Mouse (Mus musculus): Measurements from ENCODE around the gene Hist2h3b.

The Hist2h3b gene

GRCm38 (mm10) chr3:96293787-96294186 is 25.3 kb downstream of the Hist2h3b start, which contains the start of gene Fcgr1:
TSS of gene Fcgr1 (minus strand) at chr3:96293969.
- DNase-seq (ENCODE audit: low read depth, low spot score): no peak

DNA sequence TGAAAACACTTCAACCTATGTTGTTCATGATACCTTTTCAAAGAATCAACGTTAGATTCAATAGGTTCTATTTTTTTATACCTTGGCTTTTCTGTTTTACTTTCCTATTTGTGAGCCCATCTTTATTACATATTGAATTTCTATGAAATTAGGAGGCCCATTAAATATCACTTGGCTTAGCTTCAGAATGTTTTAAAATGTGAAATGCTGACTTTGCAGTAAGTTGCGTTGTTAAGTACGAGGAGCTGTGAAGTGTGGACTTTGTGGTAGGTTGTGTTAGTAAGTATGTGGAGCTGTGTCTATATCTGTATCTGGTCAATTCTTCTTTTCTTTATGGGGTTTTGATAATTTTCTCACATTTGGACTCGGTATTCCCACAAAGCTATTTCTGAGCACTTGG is 29.9 kb downstream of the Hist2h3b start:
- DNase-seq (ENCODE audit: low read depth, low spot score): no peak

GRCm38 (mm10) chr3:96299562-96299961 is 31.1 kb downstream of the Hist2h3b start:
- no peak for DNase-seq (ENCODE audit: low read depth, low spot score)

- DNase-seq (ENCODE audit: low read depth, low spot score): no peak
These were observed 32.5 kb downstream of the Hist2h3b start for GRCm38 (mm10) chr3:96300706-96301529.

- no peak for DNase-seq (ENCODE audit: low read depth, low spot score)
These were observed 33.6 kb downstream of the Hist2h3b start for GRCm38 (mm10) chr3:96302076-96302475.

DNA sequence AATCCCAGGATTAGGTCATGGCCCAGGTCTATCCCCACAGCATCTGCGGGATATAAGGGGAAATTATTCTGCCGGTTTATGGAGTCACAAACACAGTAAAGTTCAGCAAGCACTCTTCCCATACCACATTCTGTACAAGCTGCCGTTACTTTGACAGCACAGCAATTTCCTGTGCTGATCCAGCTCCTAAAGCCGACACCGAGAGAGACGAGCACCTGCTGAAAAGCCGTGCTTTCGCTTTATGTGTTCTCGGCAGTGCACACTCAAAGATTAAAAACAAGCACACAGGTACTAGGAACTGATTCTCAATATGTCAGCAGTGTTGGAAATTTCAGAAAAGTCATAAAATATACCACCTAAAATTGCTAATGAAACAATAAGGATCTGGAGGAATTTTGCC is 38.1 kb downstream of the Hist2h3b start:
- no peak for DNase-seq (ENCODE audit: low read depth, low spot score)

GRCm38 (mm10) chr3:96309441-96309840 is 41.0 kb downstream of the Hist2h3b start:
- no peak for DNase-seq (ENCODE audit: low read depth, low spot score)

DNA sequence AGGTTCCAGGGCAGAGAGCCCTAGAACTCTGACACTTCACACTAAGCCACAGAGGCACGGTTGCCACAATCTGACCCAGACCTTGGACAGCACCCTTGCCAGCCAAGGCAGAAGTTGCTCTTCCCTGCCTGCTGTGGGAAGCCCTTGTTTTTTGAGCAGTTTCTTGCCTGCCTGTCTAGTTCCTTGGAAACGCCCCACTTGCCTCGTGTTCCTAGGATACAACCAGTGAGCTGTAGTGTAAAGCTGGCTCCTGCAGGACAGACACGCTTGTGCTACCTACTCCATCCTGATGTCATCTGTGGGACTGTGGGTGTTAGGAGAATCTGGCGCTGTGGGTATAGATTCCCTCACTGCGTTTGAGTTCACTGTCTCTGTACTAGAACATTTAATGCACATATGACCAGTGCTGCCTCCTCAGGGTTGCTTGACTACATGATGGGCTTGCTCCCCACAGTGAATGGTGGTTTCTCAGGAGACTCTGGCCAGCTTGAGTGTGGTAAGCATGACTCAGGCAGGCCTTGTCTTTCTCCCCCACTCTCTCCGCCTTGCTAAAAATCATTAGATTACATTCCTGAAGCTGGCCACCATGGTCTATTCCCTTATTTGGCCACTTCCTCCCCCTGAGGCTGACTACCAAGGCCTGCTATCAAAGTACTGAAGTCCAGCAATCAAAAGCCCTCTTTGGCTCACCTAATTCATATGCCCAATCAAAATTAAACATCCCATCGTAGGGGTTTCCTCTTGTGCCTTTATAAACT is 44.1 kb downstream of the Hist2h3b start:
- no peak for DNase-seq (ENCODE audit: low read depth, low spot score)
